Mouse (Mus musculus) embryonic facial prominence, embryonic 14.5 days (tissue): ENCODE results near the gene 4930544G11Rik. TPM values are rescaled to one million over a fixed set of nuclear protein-coding genes. Genes with fewer than 3 reads are reported as not detected.
A peak's percentile ranks its signal among the peaks of the same experiment; 100 is the strongest.

Experiments
- ATAC-seq: fragments of 200-750 bp; cut with Nextera tagmentation; 2 replicates; pipeline ENCODE4 v1.8.0; 2017; ENCODE audit warnings: low read depth, moderate number of reproducible peaks, moderate TSS enrichment
- DNase-seq: peaks from one replicate; pipeline ENCODE4 v3.0.0-alpha.2; 2015; ENCODE audit warnings: low spot score
- H3K27ac ChIP-seq: fragments of 300-500 bp; sonication (generic); replicated peaks from 2 replicates; pipeline ENCODE4 v1.5.1; 2014; ENCODE audit warnings: low read depth, mild to moderate bottlenecking, low read length, moderate library complexity
- H3K27me3 ChIP-seq: fragments of 300-500 bp; sonication (generic); replicated peaks from 2 replicates; pipeline ENCODE4 v1.6.1; 2014; ENCODE audit warnings: low read length; ENCODE audit not compliant: control insufficient read depth, insufficient read depth
- H3K36me3 ChIP-seq: fragments of 300-500 bp; sonication (generic); 2 replicates; pipeline ENCODE4 v1.6.1; 2014; ENCODE audit warnings: low read length, mixed read lengths; ENCODE audit not compliant: control insufficient read depth, insufficient read depth
- H3K4me1 ChIP-seq: fragments of 300-500 bp; sonication (generic); 2 replicates; pipeline ENCODE4 v1.6.1; 2014; ENCODE audit warnings: antibody characterized with exemption, low read length; ENCODE audit not compliant: control insufficient read depth, insufficient read depth
- H3K4me2 ChIP-seq: fragments of 300-500 bp; sonication (generic); 2 replicates; pipeline ENCODE4 v1.6.1; 2014; ENCODE audit warnings: low read depth, mild to moderate bottlenecking, low read length, moderate library complexity, mixed read lengths
- H3K4me3 ChIP-seq: fragments of 300-500 bp; sonication (generic); 2 replicates; pipeline ENCODE4 v1.5.1; 2014; ENCODE audit warnings: low read depth, mild to moderate bottlenecking, low read length
- H3K9ac ChIP-seq: fragments of 300-500 bp; sonication (generic); 2 replicates; pipeline ENCODE4 v1.6.1; 2014; ENCODE audit warnings: low read depth, mild to moderate bottlenecking, low read length, moderate library complexity, mixed read lengths
- H3K9me3 ChIP-seq: fragments of 300-500 bp; sonication (generic); 2 replicates; pipeline ENCODE4 v1.6.1; 2016; ENCODE audit warnings: low read length; ENCODE audit not compliant: control insufficient read depth
- WGBS: fragments of 180-500 bp; shearing (Covaris S2); extraction: QIAGEN DNeasy Blood & Tissue Kit; methylation state at CpG from one replicate; pipeline ENCODE4 v1.1.7; 2014; 5-methylcytosine and 5-hydroxymethylcytosine counted together
- polyA plus RNA-seq: library from polyadenylated mRNA; unstranded; fragments of >200 nt; fragmentation: Nextera tagmentation; extraction: Ambion mirVana; gene quantifications from 2 replicates; pipeline ENCODE4 v1.2.1, GENCODE M21; 2014

Gene 4930544G11Rik
- not detected in 2 replicates for polyA plus RNA-seq

DNA sequence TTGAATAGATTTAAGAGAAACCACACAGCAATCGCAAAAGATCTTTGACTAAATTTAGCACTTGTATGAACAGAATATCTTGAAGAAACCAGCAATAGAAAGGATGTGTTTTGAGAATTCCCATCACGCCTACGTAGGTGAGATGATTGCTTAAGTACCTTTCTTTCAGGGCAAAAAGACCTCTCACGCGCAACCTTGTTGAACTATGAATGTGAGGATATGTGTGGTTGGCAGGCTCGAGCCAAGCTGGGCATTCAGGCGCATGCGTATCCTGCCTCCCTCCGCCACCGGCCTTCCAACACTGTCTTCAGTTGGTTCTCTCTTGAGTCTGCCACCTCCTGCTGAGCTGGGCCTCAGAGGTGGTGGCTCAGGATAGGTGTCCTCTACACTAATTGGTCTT, at the start of gene 4930544G11Rik:
Gene 4930544G11Rik (plus strand): TSS at position 301 of the 400 bp plus-strand sequence.
- DNase-seq: no peak
- H3K27ac ChIP-seq: no peak within 1 kb of the TSS
- WGBS: 98% methylated on average over 10 of the region's 10 CpGs
- no peak within 1 kb of the TSS for H3K4me3 ChIP-seq
- no peak for ATAC-seq
- no peaks in the 10 kb centered on the region for H3K36me3 ChIP-seq
- H3K9me3 ChIP-seq: peaks cover 3% of the 10 kb centered on the region; the same call in 1 of the 2 replicates
- no peaks in the 10 kb centered on the region for H3K4me1 ChIP-seq
- H3K27me3 ChIP-seq: no peaks in the 10 kb centered on the region
- no peak within 1 kb of the TSS for H3K4me2 ChIP-seq
- H3K9ac ChIP-seq: no peak within 1 kb of the TSS

GRCm38 (mm10) chr6:65906657-65907182, 45.7 kb upstream of the 4930544G11Rik start:
- Histone ChIP-seq H3K27me3 (no peaks in the 10 kb centered on the region), H3K4me1 (no peaks in the 10 kb centered on the region), H3K4me2 (no peak overlapping the region), H3K36me3 (peaks cover 49% of the 10 kb centered on the region), H3K27ac (no peak overlapping the region), H3K9me3 (no peaks in the 10 kb centered on the region), H3K4me3 (no peak overlapping the region), H3K9ac (no peak overlapping the region)
- 82% methylated on average over 2 of the region's 2 CpGs for WGBS
- ATAC-seq: no peak
- no peak for DNase-seq

DNA sequence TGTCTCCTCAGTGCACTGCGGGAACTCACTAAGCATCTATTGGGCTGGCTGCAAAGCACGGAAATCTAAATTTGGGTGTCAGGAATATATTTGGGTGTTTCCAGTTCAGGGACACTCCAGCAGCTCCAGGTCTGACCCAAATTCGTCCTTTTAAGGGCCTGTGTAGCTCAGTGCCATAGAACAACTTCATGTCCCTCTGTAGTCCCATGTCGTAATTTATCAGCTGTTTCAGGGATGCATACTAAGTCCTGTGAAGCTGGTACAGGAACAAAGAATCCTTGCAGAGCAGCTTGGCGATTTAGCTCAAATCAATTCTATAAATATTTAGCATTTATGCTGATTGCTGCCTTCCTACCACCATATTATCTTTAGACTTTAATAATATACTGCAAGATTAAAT, 37.0 kb upstream of the 4930544G11Rik start:
- 0 out of 2 replicates have a peak, but pooled peaks cover 9% of the 10 kb centered on the region for H3K36me3 ChIP-seq
- H3K4me2 ChIP-seq: no peak overlapping the region
- no peak overlapping the region for H3K27ac ChIP-seq
- no peaks in the 10 kb centered on the region; the same call in 1 of the 2 replicates for H3K4me1 ChIP-seq
- DNase-seq (no peak), ATAC-seq (no peak)
- no peak overlapping the region for H3K9ac ChIP-seq
- no peaks in the 10 kb centered on the region for H3K9me3 ChIP-seq
- no peaks in the 10 kb centered on the region for H3K27me3 ChIP-seq
- no peak overlapping the region for H3K4me3 ChIP-seq
- WGBS: 75% methylated on average over 5 of the region's 5 CpGs

DNA sequence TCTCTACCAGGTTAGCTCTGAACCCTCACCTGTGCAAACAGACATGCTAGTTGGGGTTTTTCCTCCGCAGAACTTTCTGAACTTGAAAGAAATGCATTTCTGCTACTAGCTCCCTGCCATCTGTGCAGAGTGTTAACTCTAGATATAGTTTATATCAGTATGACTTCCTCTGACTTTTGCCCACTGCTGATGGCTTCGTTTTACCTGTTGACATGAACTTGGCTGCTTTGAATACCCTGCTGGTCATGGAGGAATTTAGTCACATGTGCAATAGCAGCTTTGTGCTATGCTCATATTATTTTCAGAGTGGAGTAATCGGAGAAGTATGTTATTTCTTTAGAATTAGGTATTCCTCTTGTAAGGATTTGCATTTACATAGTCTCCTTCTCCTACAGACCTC, 30.7 kb upstream of the 4930544G11Rik start:
- 71% methylated on average over 3 of the region's 3 CpGs for WGBS
- Histone ChIP-seq H3K36me3 (no peaks in the 10 kb centered on the region), H3K27ac (no peak overlapping the region), H3K4me2 (no peak overlapping the region), H3K4me3 (no peak overlapping the region), H3K9me3 (no peaks in the 10 kb centered on the region), H3K27me3 (no peaks in the 10 kb centered on the region), H3K9ac (no peak overlapping the region), H3K4me1 (peaks cover 6% of the 10 kb centered on the region; the same call in 1 of the 2 replicates)
- no peak for DNase-seq
- ATAC-seq: no peak

GRCm38 (mm10) chr6:65923501-65924084, 28.8 kb upstream of the 4930544G11Rik start:
- Histone ChIP-seq H3K36me3 (no peaks in the 10 kb centered on the region), H3K9me3 (no peaks in the 10 kb centered on the region), H3K4me2 (no peak overlapping the region), H3K9ac (no peak overlapping the region), H3K4me1 (peaks cover 6% of the 10 kb centered on the region; the same call in 1 of the 2 replicates), H3K27me3 (no peaks in the 10 kb centered on the region), H3K4me3 (no peak overlapping the region), H3K27ac (no peak overlapping the region)
- ATAC-seq: no peak
- peak; percentile 53 for DNase-seq
- 55% methylated on average over 4 of the region's 4 CpGs for WGBS

GRCm38 (mm10) chr6:65925737-65926333, 26.6 kb upstream of the 4930544G11Rik start:
- H3K4me1 ChIP-seq: peaks cover 6% of the 10 kb centered on the region; the same call in 1 of the 2 replicates
- no peaks in the 10 kb centered on the region for H3K9me3 ChIP-seq
- DNase-seq (no peak), ATAC-seq (no peak)
- H3K27ac ChIP-seq: no peak overlapping the region
- no peaks in the 10 kb centered on the region for H3K27me3 ChIP-seq
- WGBS: 88% methylated on average over 3 of the region's 3 CpGs
- H3K4me2 ChIP-seq: no peak overlapping the region
- H3K36me3 ChIP-seq: 0 out of 2 replicates have a peak, but pooled peaks cover 4% of the 10 kb centered on the region
- H3K4me3 ChIP-seq: no peak overlapping the region
- no peak overlapping the region for H3K9ac ChIP-seq

DNA sequence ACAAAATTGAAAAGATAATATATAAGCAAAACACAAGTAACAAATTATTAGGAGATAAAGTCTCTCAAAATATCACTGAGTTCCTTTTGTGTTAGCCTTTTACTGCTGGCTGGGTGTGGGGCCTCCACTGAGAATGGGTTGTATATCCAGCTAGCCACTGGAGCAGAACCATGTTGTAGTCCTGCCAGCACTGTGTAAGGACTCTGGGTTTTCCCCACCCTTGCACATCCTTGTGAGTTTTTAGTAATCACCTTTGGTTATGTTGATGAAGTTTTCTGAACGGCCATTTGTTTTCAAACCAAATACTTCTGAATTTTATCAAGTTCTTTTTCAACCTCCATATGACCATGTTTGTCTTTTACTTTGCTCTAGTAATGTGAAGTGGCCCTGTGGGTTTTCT, 21.9 kb upstream of the 4930544G11Rik start:
- 69% methylated on average over 1 of the region's 1 CpGs for WGBS
- no peaks in the 10 kb centered on the region for H3K9me3 ChIP-seq
- H3K4me2 ChIP-seq: no peak overlapping the region
- ATAC-seq (no peak), DNase-seq (no peak)
- H3K4me3 ChIP-seq: no peak overlapping the region
- H3K36me3 ChIP-seq: 0 out of 2 replicates have a peak, but pooled peaks cover 17% of the 10 kb centered on the region
- H3K27me3 ChIP-seq: no peaks in the 10 kb centered on the region
- H3K9ac ChIP-seq: no peak overlapping the region
- no peaks in the 10 kb centered on the region for H3K4me1 ChIP-seq
- H3K27ac ChIP-seq: no peak overlapping the region

- peaks cover 27% of the 10 kb centered on the region for H3K36me3 ChIP-seq
- H3K4me3 ChIP-seq: no peak overlapping the region
- no peaks in the 10 kb centered on the region for H3K27me3 ChIP-seq
- H3K27ac ChIP-seq: no peak overlapping the region
- no peaks in the 10 kb centered on the region for H3K4me1 ChIP-seq
- ATAC-seq (no peak), DNase-seq (no peak)
- WGBS: 51% methylated on average over 1 of the region's 1 CpGs
- no peaks in the 10 kb centered on the region for H3K9me3 ChIP-seq
- no peak overlapping the region for H3K9ac ChIP-seq
- no peak overlapping the region for H3K4me2 ChIP-seq
Observed at GRCm38 (mm10) chr6:65932776-65933175, 19.6 kb upstream of the 4930544G11Rik start.
